Mouse (Mus musculus) kidney, embryonic 14.5 days (tissue): ENCODE data around the gene Ankrd6. TPM values are rescaled to one million over a fixed set of nuclear protein-coding genes. Genes with fewer than 3 reads are reported as not detected.

ENCODE experiments used
- ATAC-seq: fragments of 200-750 bp; cut with Nextera tagmentation; 2 replicates; pipeline ENCODE4 v1.8.0; 2017; ENCODE audit warnings: moderate number of reproducible peaks, mild to moderate bottlenecking, moderate TSS enrichment, moderate library complexity; ENCODE audit not compliant: low FRiP score, low TSS enrichment
- H3K27ac ChIP-seq: fragments of 300-500 bp; sonication (generic); 2 replicates; pipeline ENCODE4 v1.5.1; 2014; ENCODE audit warnings: low read depth, mild to moderate bottlenecking, low read length, moderate library complexity, mixed read lengths
- H3K27me3 ChIP-seq: fragments of 300-500 bp; sonication (generic); 2 replicates; pipeline ENCODE4 v1.6.1; 2014; ENCODE audit warnings: mild to moderate bottlenecking, low read length; ENCODE audit not compliant: control insufficient read depth, insufficient read depth
- H3K36me3 ChIP-seq: fragments of 300-500 bp; sonication (generic); 2 replicates; pipeline ENCODE4 v1.6.1; 2014; ENCODE audit warnings: low read length, mixed read lengths; ENCODE audit not compliant: control insufficient read depth, insufficient read depth
- H3K4me1 ChIP-seq: fragments of 300-500 bp; sonication (generic); 2 replicates; pipeline ENCODE4 v1.6.1; 2014; ENCODE audit warnings: low read length, mixed read lengths; ENCODE audit not compliant: control insufficient read depth, insufficient read depth
- H3K4me2 ChIP-seq: fragments of 300-500 bp; sonication (generic); replicated peaks from 2 replicates; pipeline ENCODE4 v1.6.1; 2014; ENCODE audit warnings: low read depth, mild to moderate bottlenecking, low read length
- H3K4me3 ChIP-seq: fragments of 300-500 bp; sonication (generic); 2 replicates; pipeline ENCODE4 v1.5.1; 2014; ENCODE audit warnings: mild to moderate bottlenecking, low read length
- H3K9ac ChIP-seq: fragments of 300-500 bp; sonication (generic); 2 replicates; pipeline ENCODE4 v1.6.1; 2014; ENCODE audit warnings: low read depth, mild to moderate bottlenecking, low read length, moderate library complexity
- H3K9me3 ChIP-seq: fragments of 300-500 bp; sonication (generic); 2 replicates; pipeline ENCODE4 v1.6.1; 2016; ENCODE audit warnings: low read length; ENCODE audit not compliant: control insufficient read depth
- WGBS: fragments of 180-500 bp; shearing (Covaris S2); extraction: QIAGEN DNeasy Blood & Tissue Kit; methylation state at CpG from one replicate; pipeline ENCODE4 v1.1.7; 2014; 5-methylcytosine and 5-hydroxymethylcytosine counted together
- polyA plus RNA-seq: library from polyadenylated mRNA; unstranded; fragments of >200 nt; fragmentation: Nextera tagmentation; extraction: Ambion mirVana; gene quantifications from 2 replicates; pipeline ENCODE4 v1.2.1, GENCODE M21; 2014

Gene Ankrd6
- 7.1 and 14.3 TPM in 2 replicates for polyA plus RNA-seq

DNA sequence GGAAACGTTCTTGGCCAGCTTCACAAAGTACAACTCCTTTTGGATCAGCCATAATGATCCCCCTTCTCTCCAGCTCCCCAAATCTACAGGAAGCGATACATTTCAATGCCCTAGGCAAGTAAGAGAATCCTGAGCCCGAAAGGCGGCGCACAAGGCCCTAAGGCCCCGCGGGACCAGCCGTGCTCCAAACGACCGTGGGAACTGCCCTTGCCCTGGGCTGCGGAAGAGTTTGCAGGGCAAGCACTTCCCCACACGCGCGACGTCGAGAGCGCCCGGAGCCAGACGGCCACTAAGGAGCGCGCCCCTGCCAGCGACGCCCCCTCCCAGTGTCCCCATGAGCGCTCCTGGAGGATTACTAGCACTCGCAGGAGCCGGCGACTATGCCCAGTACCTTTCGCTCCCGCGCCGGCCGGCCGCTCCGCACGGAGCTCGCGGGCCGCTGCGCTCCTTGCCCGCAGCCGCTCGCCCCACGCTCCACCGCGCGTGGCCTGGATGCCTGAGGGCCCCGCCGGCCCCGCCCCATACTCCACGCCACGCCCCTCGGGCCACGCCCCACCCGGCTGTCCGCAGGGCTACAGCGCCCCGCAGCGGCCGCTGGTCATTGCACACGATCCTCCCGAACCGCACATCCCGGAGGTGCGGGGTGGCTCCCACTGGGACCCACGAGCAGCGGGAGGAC lies at the start of gene Ankrd6:
Gene Ankrd6 (minus strand): TSS at position 486 of the 679 bp plus-strand sequence.
- under 1% methylated on average over 58 of the region's 66 CpGs for WGBS
- Histone ChIP-seq H3K4me3 (peak within 1 kb of the TSS; percentile 74), H3K4me2 (peak within 1 kb of the TSS; percentile 95), H3K4me1 (peaks cover 13% of the 10 kb centered on the region; the same call in 1 of the 2 replicates), H3K36me3 (no peaks in the 10 kb centered on the region), H3K9ac (peak within 1 kb of the TSS; percentile 68), H3K27me3 (peaks cover 9% of the 10 kb centered on the region; the same call in 1 of the 2 replicates), H3K27ac (no peak within 1 kb of the TSS), H3K9me3 (no peaks in the 10 kb centered on the region)
- peak; percentile 93 for ATAC-seq

- Histone ChIP-seq H3K9me3 (no peaks in the 10 kb centered on the region), H3K4me1 (no peaks in the 10 kb centered on the region), H3K4me2 (no peak overlapping the region), H3K27me3 (no peaks in the 10 kb centered on the region), H3K36me3 (no peaks in the 10 kb centered on the region), H3K4me3 (no peak overlapping the region), H3K9ac (no peak overlapping the region), H3K27ac (no peak overlapping the region)
- ATAC-seq: no peak
- 95% methylated on average over 8 of the region's 8 CpGs for WGBS
Measured at GRCm38 (mm10) chr4:32998996-32999395, 48.4 kb upstream of the Ankrd6 start.

- no peaks in the 10 kb centered on the region for H3K36me3 ChIP-seq
- ATAC-seq: no peak
Measured at GRCm38 (mm10) chr4:32997571-32997970, 46.9 kb upstream of the Ankrd6 start.

GRCm38 (mm10) chr4:32996083-32996482 lies 45.4 kb upstream of the Ankrd6 start:
- Histone ChIP-seq H3K9me3 (no peaks in the 10 kb centered on the region), H3K4me2 (no peak overlapping the region), H3K36me3 (no peaks in the 10 kb centered on the region), H3K9ac (no peak overlapping the region), H3K27ac (no peak overlapping the region), H3K27me3 (no peaks in the 10 kb centered on the region), H3K4me3 (no peak overlapping the region), H3K4me1 (no peaks in the 10 kb centered on the region)
- ATAC-seq: no peak
- 95% methylated on average over 5 of the region's 5 CpGs for WGBS

More at GRCm38 (mm10) chr4:32997571-32997970, 46.9 kb upstream of the Ankrd6 start:
- 74% methylated on average over 5 of the region's 5 CpGs for WGBS
- no peaks in the 10 kb centered on the region for H3K4me1 ChIP-seq
- H3K27ac ChIP-seq: no peak overlapping the region
- H3K27me3 ChIP-seq: no peaks in the 10 kb centered on the region
- no peak overlapping the region for H3K9ac ChIP-seq
- H3K4me3 ChIP-seq: no peak overlapping the region
- no peak overlapping the region for H3K4me2 ChIP-seq
- no peaks in the 10 kb centered on the region for H3K9me3 ChIP-seq

DNA sequence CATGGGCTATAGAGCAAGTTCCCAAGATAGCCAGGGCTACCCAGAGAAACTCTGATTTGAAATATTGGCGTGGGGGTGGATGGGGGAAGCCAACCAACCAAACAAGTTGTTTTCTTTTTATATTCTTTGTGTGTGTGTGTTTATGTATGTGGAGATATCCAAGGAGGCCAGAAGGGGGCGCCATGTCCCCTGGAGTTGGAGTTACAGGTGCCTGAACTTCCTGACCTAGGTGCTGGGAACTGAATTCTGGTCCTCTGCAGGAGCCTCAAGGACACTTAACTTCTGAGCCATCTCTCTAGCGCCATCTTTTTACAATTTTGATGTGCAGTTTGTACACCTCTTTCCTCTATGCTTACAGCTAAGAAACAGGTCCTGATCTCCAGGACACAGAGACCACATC lies 43.5 kb upstream of the Ankrd6 start:
- Histone ChIP-seq H3K4me2 (no peak overlapping the region), H3K9ac (no peak overlapping the region), H3K36me3 (no peaks in the 10 kb centered on the region), H3K27ac (no peak overlapping the region), H3K4me3 (no peak overlapping the region), H3K4me1 (no peaks in the 10 kb centered on the region), H3K27me3 (no peaks in the 10 kb centered on the region), H3K9me3 (no peaks in the 10 kb centered on the region)
- ATAC-seq: no peak
- WGBS: 75% methylated on average over 3 of the region's 3 CpGs

- no peak overlapping the region for H3K4me3 ChIP-seq
- no peak overlapping the region for H3K27ac ChIP-seq
- H3K4me2 ChIP-seq: no peak overlapping the region
- H3K27me3 ChIP-seq: no peaks in the 10 kb centered on the region
- no peaks in the 10 kb centered on the region for H3K9me3 ChIP-seq
- WGBS: 83% methylated on average over 2 of the region's 2 CpGs
- H3K9ac ChIP-seq: no peak overlapping the region
- H3K4me1 ChIP-seq: peaks cover 7% of the 10 kb centered on the region
- no peaks in the 10 kb centered on the region for H3K36me3 ChIP-seq
- ATAC-seq: no peak
Measured at GRCm38 (mm10) chr4:32989346-32989745, 38.7 kb upstream of the Ankrd6 start.

DNA sequence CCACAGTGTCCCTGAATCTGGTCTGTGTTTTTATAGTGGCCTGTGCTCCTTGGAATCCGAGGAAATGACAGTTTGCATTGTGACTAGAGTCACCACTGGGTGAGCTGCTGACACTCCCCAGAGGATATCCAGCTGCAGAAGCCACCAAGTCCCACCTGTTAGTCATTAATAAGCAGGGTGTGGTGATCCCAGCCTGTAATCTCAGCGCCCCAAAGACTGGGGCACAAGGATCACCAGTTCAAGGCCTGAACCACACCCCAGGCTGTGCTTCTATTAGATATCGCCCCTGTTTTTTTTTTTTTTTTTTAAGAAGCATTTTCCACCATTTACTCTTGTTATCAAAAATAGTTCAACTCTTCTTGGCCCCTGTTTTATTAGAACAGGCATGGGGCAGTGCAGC lies 36.4 kb upstream of the Ankrd6 start:
- WGBS: 62% methylated on average over 3 of the region's 3 CpGs

DNA sequence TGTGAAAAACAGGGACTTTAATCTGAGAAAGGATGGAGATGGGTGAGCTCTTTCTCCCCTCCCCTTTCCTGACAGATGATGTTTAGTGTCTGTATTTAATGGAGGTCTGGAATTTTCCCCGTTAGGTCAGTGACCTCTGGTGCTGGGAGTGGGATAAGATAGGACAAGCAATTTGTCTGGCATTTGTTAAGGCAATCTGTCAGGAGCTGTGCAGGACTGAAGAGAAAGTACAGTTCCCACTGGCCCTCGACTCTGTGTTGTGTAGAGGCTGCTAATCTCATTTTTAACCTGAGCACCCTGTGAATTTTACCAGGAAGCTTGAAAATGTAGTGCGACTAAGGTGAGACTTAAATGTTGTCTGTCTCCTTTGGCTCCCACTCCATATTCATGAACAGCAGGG lies 35.0 kb upstream of the Ankrd6 start:
- Histone ChIP-seq H3K36me3 (no peaks in the 10 kb centered on the region), H3K9ac (no peak overlapping the region), H3K4me1 (peaks cover 10% of the 10 kb centered on the region), H3K4me3 (no peak overlapping the region), H3K4me2 (no peak overlapping the region), H3K27me3 (no peaks in the 10 kb centered on the region), H3K9me3 (no peaks in the 10 kb centered on the region), H3K27ac (no peak overlapping the region)
- no peak for ATAC-seq
- 17% methylated on average over 3 of the region's 3 CpGs for WGBS

More for the DNA sequence above, 36.4 kb upstream of the Ankrd6 start:
- Histone ChIP-seq H3K36me3 (no peaks in the 10 kb centered on the region), H3K4me1 (peaks cover 10% of the 10 kb centered on the region), H3K27me3 (no peaks in the 10 kb centered on the region), H3K4me2 (no peak overlapping the region), H3K4me3 (no peak overlapping the region), H3K9ac (no peak overlapping the region), H3K9me3 (no peaks in the 10 kb centered on the region), H3K27ac (no peak overlapping the region)
- no peak for ATAC-seq

DNA sequence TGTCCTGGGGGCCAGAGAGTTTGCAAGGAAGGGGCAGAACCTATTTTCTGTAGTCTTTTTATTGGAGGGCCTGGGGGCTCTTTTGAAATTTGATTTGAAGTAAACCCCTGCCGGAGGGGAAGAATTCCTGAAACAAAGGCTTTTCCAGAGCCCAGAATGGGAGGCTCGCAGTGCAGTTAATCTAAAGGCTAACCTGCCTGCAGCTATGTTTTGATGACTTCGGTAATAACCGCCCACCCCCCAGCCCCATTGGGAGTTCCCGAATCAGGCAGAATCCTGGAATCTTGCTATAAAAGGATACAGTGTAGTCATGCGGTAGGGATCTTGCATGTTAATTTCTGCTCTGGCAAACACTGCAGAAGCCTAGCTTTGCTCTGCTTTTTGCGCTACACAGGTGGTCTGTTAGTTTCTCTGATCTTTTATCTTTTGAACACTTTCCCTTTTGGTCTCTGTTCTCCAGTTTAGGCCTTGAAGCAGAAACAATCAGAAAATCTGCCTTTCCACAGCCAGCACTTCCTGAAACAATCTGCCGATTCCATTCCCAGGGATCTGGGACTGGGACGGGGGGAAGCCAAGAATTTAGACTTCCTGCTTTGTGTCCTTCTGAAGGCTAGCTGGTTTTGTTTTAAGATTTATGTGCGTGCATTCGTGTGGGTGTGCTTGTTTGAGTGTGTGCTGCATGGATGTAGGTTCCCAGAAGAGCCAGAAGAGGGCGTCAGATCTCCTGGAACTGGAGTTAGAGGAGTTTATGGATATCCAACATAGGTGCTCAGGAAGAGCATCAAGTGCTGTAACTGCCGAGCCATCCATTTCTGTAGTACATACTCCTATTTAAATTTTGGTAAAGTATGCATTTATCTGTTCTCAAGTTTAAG lies 34.4 kb upstream of the Ankrd6 start:
- Histone ChIP-seq H3K4me2 (peak overlapping the region; percentile 99), H3K4me1 (peaks cover 10% of the 10 kb centered on the region), H3K9ac (peak overlapping the region; percentile 34; the same call in 1 of the 2 replicates), H3K9me3 (no peaks in the 10 kb centered on the region), H3K27ac (0 out of 2 replicates have a peak overlapping the region, but pooled peaks have one; percentile 18), H3K4me3 (peak overlapping the region; percentile 81), H3K36me3 (no peaks in the 10 kb centered on the region), H3K27me3 (no peaks in the 10 kb centered on the region)
- ATAC-seq: no peak
- WGBS: 12% methylated on average over 13 of the region's 13 CpGs
